In the genomic region with DNA sequence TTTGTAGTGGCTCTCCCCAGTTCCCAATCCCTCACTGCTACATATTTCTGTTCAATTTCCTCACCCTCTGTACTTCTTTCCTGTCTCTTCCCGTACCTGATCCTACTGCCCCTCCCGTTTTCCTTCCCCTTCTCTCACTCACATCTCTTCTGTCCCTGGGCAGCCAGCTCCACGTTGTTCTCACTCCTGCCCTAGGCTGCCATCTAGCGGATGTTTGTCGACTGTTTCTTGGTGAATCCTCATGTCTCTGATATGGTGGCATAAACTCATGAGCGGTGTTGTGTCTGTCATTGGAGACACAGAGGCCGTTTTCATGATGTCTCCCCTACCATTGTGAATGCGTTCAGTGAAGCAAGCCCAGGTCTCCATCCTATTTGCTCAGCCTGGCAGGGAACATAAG, we compare ENCODE assay signal across 8 mouse cellular contexts.
DNase-seq lines count a peak whose midpoint lies in the region; ATAC-seq and TF ChIP-seq lines count a peak whose summit lies in the region.

No protein-coding gene starts in this region.

- peak; percentile 66 for DNase-seq in liver
- DNase-seq in c-Kit-positive CD71-positive TER-119-positive erythroid progenitor cells, embryonic 14.5 days (ENCODE audit: low spot score): peak; percentile 49
- DNase-seq in hindlimb bud, embryonic 11.5 days (ENCODE audit: extremely low spot score, low read depth, low spot score): peak; percentile 49
- peak; percentile 66 to 73 for DNase-seq in left cerebral cortex, adult 2 months (ENCODE audit: extremely low spot score in 1 of 2, low spot score in 2 of 2)
- DNase-seq in midbrain, embryonic 11.5 days (ENCODE audit: low spot score, missing footprints): peak; percentile 94
- peak in 1 of 2 experiments; percentile 28 for DNase-seq in spleen, adult 2 months (ENCODE audit: low read depth in 1 of 2, low spot score in 2 of 2)

- H3K4me3 ChIP-seq in liver, embryonic 12.5 days: no peak overlapping the region
- no peak overlapping the region for H3K4me3 ChIP-seq in forebrain, embryonic 13.5 days
- H3K4me3 ChIP-seq in left cerebral cortex, adult 2 months: no peak overlapping the region
- H3K4me3 ChIP-seq in midbrain, embryonic 11.5 days (ENCODE audit: low read depth, low read length): no peak overlapping the region
- no peak overlapping the region for H3K4me3 ChIP-seq in spleen, adult 2 months (ENCODE audit: extremely low read depth, insufficient read depth, insufficient read length)

- no peaks in the 10 kb centered on the region for H3K27me3 ChIP-seq in liver, embryonic 12.5 days (replicated peaks)
- H3K27me3 ChIP-seq in forebrain, embryonic 13.5 days: no peaks in the 10 kb centered on the region
- H3K27me3 ChIP-seq in midbrain, embryonic 11.5 days (ENCODE audit: control insufficient read depth, insufficient read depth, low read length): no peaks in the 10 kb centered on the region
- H3K27me3 ChIP-seq in spleen, adult 2 months (ENCODE audit: control insufficient read depth, insufficient read depth, low read length): no peaks in the 10 kb centered on the region

- WGBS in liver, embryonic 12.5 days (ENCODE audit: insufficient replicate concordance): 10% methylated on average over 8 of the region's 8 CpGs
- 11% methylated on average over 8 of the region's 8 CpGs for WGBS in forebrain, embryonic 13.5 days
- 11% methylated on average over 8 of the region's 8 CpGs for WGBS in midbrain, embryonic 11.5 days
- WGBS in spleen, adult 2 months: 11% methylated on average over 8 of the region's 8 CpGs

- no peak for TF ChIP-seq POLR2A in spleen, adult 2 months (IDR thresholded peaks at IDR 0.05; ENCODE audit: low read depth, low read length)

- H3K36me3 ChIP-seq in liver, embryonic 12.5 days: no peaks in the 10 kb centered on the region
- no peaks in the 10 kb centered on the region for H3K36me3 ChIP-seq in forebrain, embryonic 13.5 days (ENCODE audit: poor library complexity, severe bottlenecking)
- H3K36me3 ChIP-seq in midbrain, embryonic 11.5 days (ENCODE audit: control insufficient read depth, insufficient read depth, low read length): no peaks in the 10 kb centered on the region
- H3K36me3 ChIP-seq in spleen, adult 2 months (ENCODE audit: control insufficient read depth, insufficient read depth, low read length): no peaks in the 10 kb centered on the region

- ATAC-seq in liver, embryonic 12.5 days: no peak
- ATAC-seq in forebrain, embryonic 13.5 days: peak; percentile 53
- peak; percentile 57 for ATAC-seq in midbrain, embryonic 11.5 days (ENCODE audit: low FRiP score)

- no peaks in the 10 kb centered on the region for H3K4me1 ChIP-seq in liver, embryonic 12.5 days
- H3K4me1 ChIP-seq in forebrain, embryonic 13.5 days: 0 out of 2 replicates have a peak, but pooled peaks cover 14% of the 10 kb centered on the region
- no peaks in the 10 kb centered on the region for H3K4me1 ChIP-seq in midbrain, embryonic 11.5 days (ENCODE audit: control insufficient read depth, insufficient read depth, low read length)
- H3K4me1 ChIP-seq in spleen, adult 2 months (ENCODE audit: control insufficient read depth, insufficient read depth, insufficient read length): no peaks in the 10 kb centered on the region

- H3K9me3 ChIP-seq in liver, embryonic 12.5 days (replicated peaks): no peaks in the 10 kb centered on the region
- no peaks in the 10 kb centered on the region for H3K9me3 ChIP-seq in forebrain, embryonic 13.5 days (replicated peaks)
- no peaks in the 10 kb centered on the region for H3K9me3 ChIP-seq in midbrain, embryonic 11.5 days (ENCODE audit: control insufficient read depth, low read length)

- peak; percentile 74 for TF ChIP-seq CTCF in left cerebral cortex, adult 2 months (IDR thresholded peaks at IDR 0.05)
- peak; percentile 50; the same call in 1 of the 2 replicates for TF ChIP-seq CTCF in spleen, adult 2 months (IDR thresholded peaks at IDR 0.05; ENCODE audit: extremely low read depth, insufficient read depth, insufficient read length, insufficient replicate concordance)

- H3K4me2 ChIP-seq in liver, embryonic 12.5 days: no peak overlapping the region
- H3K4me2 ChIP-seq in forebrain, embryonic 13.5 days: no peak overlapping the region
- H3K4me2 ChIP-seq in midbrain, embryonic 11.5 days: no peak overlapping the region

- intact Hi-C loops in left cerebral cortex, adult 2 months (cut with DNase I): loop anchor here (5.0 to 10.0 kb wide), 2 partner anchors 69 to 356 kb away; no protein-coding TSS in a partner anchor

- H3K27ac ChIP-seq in liver, embryonic 12.5 days: no peak overlapping the region
- H3K27ac ChIP-seq in forebrain, embryonic 13.5 days: no peak overlapping the region
- H3K27ac ChIP-seq in left cerebral cortex, adult 2 months: no peak overlapping the region
- H3K27ac ChIP-seq in midbrain, embryonic 11.5 days (ENCODE audit: low read depth, low read length): no peak overlapping the region
- no peak overlapping the region for H3K27ac ChIP-seq in spleen, adult 2 months (ENCODE audit: insufficient read depth, low read length)

- H3K9ac ChIP-seq in liver, embryonic 12.5 days: no peak overlapping the region
- H3K9ac ChIP-seq in forebrain, embryonic 13.5 days: no peak overlapping the region
- H3K9ac ChIP-seq in midbrain, embryonic 11.5 days (ENCODE audit: low read length): no peak overlapping the region
